In the genomic region with DNA sequence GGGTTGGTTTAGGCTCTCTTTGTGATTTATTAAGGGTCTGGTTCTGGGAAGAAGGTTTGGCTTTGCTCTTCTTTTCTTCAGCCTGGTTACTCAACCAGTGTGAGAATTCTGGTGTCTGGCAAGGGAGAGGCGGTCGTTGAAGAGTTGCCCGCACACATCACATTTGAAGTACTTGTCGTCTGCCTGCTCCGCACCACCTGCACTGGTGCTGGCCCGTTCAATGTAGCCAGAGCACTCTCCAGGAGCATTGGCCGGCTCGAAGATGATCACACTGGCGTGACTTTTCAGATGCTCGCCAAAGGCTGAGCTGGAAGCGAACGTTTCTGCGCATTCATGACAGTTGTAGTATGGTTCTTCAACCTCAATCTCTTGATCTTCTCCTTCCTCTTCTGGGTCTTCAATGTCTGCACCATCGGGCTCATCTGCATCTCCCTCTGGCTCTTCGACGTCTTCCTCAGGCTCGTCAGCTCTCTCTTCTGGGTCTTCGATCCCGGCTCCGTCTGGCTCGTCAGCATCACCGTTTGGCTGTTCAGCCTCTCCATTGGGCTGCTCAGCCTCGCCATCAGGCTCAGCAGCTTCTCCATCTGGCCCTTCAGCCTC, we compare ENCODE assay signal across 26 mouse cellular contexts. TPM values are rescaled to one million over a fixed set of nuclear protein-coding genes. Genes with fewer than 3 reads are reported as not detected.
DNase-seq lines count a peak whose midpoint lies in the region; ATAC-seq and TF ChIP-seq lines count a peak whose summit lies in the region.
"Had no signal": no experiment of that assay in that cellular context is flagged by ENCODE, and none has a peak within 500 bp of the region (broad histone marks: within the 10 kb centered on the region; RNA-seq: fewer than 3 reads in every experiment).

No protein-coding gene starts in this region.

- H3K9me3 ChIP-seq in forebrain, embryonic 11.5 days (ENCODE audit: control insufficient read depth, low read length), result no peaks in the 10 kb centered on the region; the same call in 1 of the 2 replicates
- H3K9me3 ChIP-seq in forebrain, postnatal 0 days (ENCODE audit: low read length), result no peaks in the 10 kb centered on the region
- H3K9me3 ChIP-seq: forebrain, embryonic 13.5 days; intestine, embryonic 15.5 days had no signal

- no peak overlapping the region for H3K4me2 ChIP-seq in forebrain, embryonic 11.5 days (ENCODE audit: low read depth, low read length, severe bottlenecking)
- no peak overlapping the region for H3K4me2 ChIP-seq in forebrain, postnatal 0 days (ENCODE audit: low read depth)
- H3K4me2 ChIP-seq: embryonic facial prominence, embryonic 13.5 days; forebrain, embryonic 13.5 days; hindbrain, embryonic 13.5 days; intestine, embryonic 15.5 days had no signal

- WGBS in forebrain, embryonic 11.5 days, result 95% methylated on average over 23 of the region's 23 CpGs
- 95% methylated on average over 23 of the region's 23 CpGs for WGBS in forebrain, postnatal 0 days

- H3K4me3 ChIP-seq in forebrain, embryonic 11.5 days (ENCODE audit: low read depth, low read length), result no peak overlapping the region
- no peak overlapping the region for H3K4me3 ChIP-seq in forebrain, postnatal 0 days (ENCODE audit: low read depth, low read length)
- no peak overlapping the region for H3K4me3 ChIP-seq in layer of hippocampus, adult 2 months
- H3K4me3 ChIP-seq: embryonic facial prominence, embryonic 10.5 days; embryonic facial prominence, embryonic 13.5 days; erythroblast, embryonic 14.5 days; forebrain, embryonic 13.5 days; gastrocnemius, adult 2 months; hindbrain, embryonic 10.5 days; hindbrain, embryonic 13.5 days; intestine, embryonic 15.5 days had no signal

- TF ChIP-seq CTCF in forebrain, postnatal 0 days (IDR thresholded peaks at IDR 0.05; ENCODE audit: low read depth), result no peak
- no peak for TF ChIP-seq CTCF in layer of hippocampus, adult 2 months (conservative IDR thresholded peaks at IDR 0.05)

- no peak for ATAC-seq in forebrain, embryonic 11.5 days (replicated peaks; ENCODE audit: low FRiP score)
- ATAC-seq in forebrain, postnatal 0 days, result no peak
- ATAC-seq: CD4-positive, CD25-positive, alpha-beta regulatory T cell, adult 4 months; forebrain, embryonic 13.5 days; forebrain, embryonic 16.5 days; hindbrain, embryonic 16.5 days; intestine, embryonic 15.5 days had no signal

- no peak overlapping the region for H3K9ac ChIP-seq in forebrain, embryonic 11.5 days (ENCODE audit: low read length)
- no peak overlapping the region for H3K9ac ChIP-seq in forebrain, postnatal 0 days
- H3K9ac ChIP-seq: embryonic facial prominence, embryonic 13.5 days; forebrain, embryonic 13.5 days; hindbrain, embryonic 13.5 days; intestine, embryonic 15.5 days had no signal

- peaks cover 3% of the 10 kb centered on the region; the same call in 1 of the 2 replicates for H3K36me3 ChIP-seq in forebrain, embryonic 11.5 days (ENCODE audit: control insufficient read depth, insufficient read depth, low read length)
- H3K36me3 ChIP-seq in forebrain, postnatal 0 days (ENCODE audit: insufficient read depth), result peaks cover 44% of the 10 kb centered on the region

- H3K4me1 ChIP-seq in forebrain, embryonic 11.5 days (replicated peaks; ENCODE audit: control insufficient read depth, insufficient read depth, low read length), result no peaks in the 10 kb centered on the region
- no peaks in the 10 kb centered on the region for H3K4me1 ChIP-seq in forebrain, postnatal 0 days (ENCODE audit: insufficient read depth)
- H3K4me1 ChIP-seq: embryonic facial prominence, embryonic 10.5 days; embryonic facial prominence, embryonic 13.5 days; forebrain, embryonic 13.5 days; hindbrain, embryonic 10.5 days; hindbrain, embryonic 13.5 days; intestine, embryonic 15.5 days had no signal

- H3K27ac ChIP-seq in forebrain, embryonic 11.5 days (ENCODE audit: low read depth, low read length), result no peak overlapping the region
- no peak overlapping the region for H3K27ac ChIP-seq in forebrain, postnatal 0 days (ENCODE audit: low read depth, low read length)
- peak overlapping the region; percentile 32; the same call in 1 of the 2 replicates for H3K27ac ChIP-seq in layer of hippocampus, adult 2 months
- H3K27ac ChIP-seq: embryonic facial prominence, embryonic 10.5 days; embryonic facial prominence, embryonic 13.5 days; forebrain, embryonic 13.5 days; gastrocnemius, adult 2 months; hindbrain, embryonic 10.5 days; hindbrain, embryonic 13.5 days; intestine, embryonic 15.5 days had no signal

- DNase-seq in forebrain, embryonic 11.5 days (ENCODE audit: low spot score), result peak; percentile 42
- DNase-seq in forebrain, postnatal 0 days, result no peak
- no peak for DNase-seq in layer of hippocampus, adult 2 months (ENCODE audit: low spot score in 2 of 2)
- DNase-seq in layer of hippocampus, adult 9-11 months, result no peak
- peak; percentile 35 for DNase-seq in testis, postnatal 10 days (ENCODE audit: low spot score)
- DNase-seq in testis, postnatal 14 days (ENCODE audit: low spot score), result no peak
- DNase-seq: adrenal gland, adult 2 months; adrenal gland, postnatal 14 days; cerebellum, adult 11-12 months; cerebellum, adult 9-10 months; cerebellum, postnatal 36 days; embryo, embryonic 11 days; gastrocnemius, adult 2 months; gastrocnemius, postnatal 14 days; heart, adult 18-20 months had no signal

- no peaks in the 10 kb centered on the region for H3K27me3 ChIP-seq in forebrain, embryonic 11.5 days (ENCODE audit: control insufficient read depth, insufficient read depth, low read length)
- H3K27me3 ChIP-seq in forebrain, postnatal 0 days (ENCODE audit: insufficient read depth, low read length), result no peaks in the 10 kb centered on the region
- H3K27me3 ChIP-seq: embryonic facial prominence, embryonic 13.5 days; forebrain, embryonic 13.5 days; hindbrain, embryonic 13.5 days; intestine, embryonic 15.5 days had no signal

RNA-seq across cellular contexts. Expression of a gene that starts 11.3 kb away (rescaled TPM):
- 1.2 TPM in 2 replicates for polyA plus RNA-seq in forebrain, embryonic 11.5 days (2014; fragmentation: Nextera tagmentation; extraction: Ambion mirVana)
- total RNA-seq in forebrain, postnatal 0 days (2014; rRNA removed), result 20.5 and 29.1 TPM in 2 replicates
- polyA plus RNA-seq in forebrain, postnatal 0 days (2015; fragmentation: Nextera tagmentation; extraction: Ambion mirVana), result 2.6 and 4.7 TPM in 2 replicates
- 1 to 10 TPM; 5.0 to 6.5 TPM for total RNA-seq in layer of hippocampus, adult 2 months (2021)
- total RNA-seq: MEL had no signal
- polyA plus RNA-seq: CD4-positive, CD25-positive, alpha-beta regulatory T cell, adult 4 months; erythroblast, embryonic 14.5 days had no signal

RNA-seq across cellular contexts. Expression of a gene that starts 22.7 kb away (rescaled TPM):
- 100 and 104 TPM in 2 replicates for polyA plus RNA-seq in forebrain, embryonic 11.5 days (2014; fragmentation: Nextera tagmentation; extraction: Ambion mirVana)
- 81.1 and 139 TPM in 2 replicates for total RNA-seq in forebrain, postnatal 0 days (2014; rRNA removed)
- polyA plus RNA-seq in forebrain, postnatal 0 days (2015; fragmentation: Nextera tagmentation; extraction: Ambion mirVana), result 18.1 and 43.7 TPM in 2 replicates
- 100 to 1,000 TPM; 172 to 173 TPM for total RNA-seq in layer of hippocampus, adult 2 months (2021)
- total RNA-seq: MEL had no signal
- polyA plus RNA-seq: CD4-positive, CD25-positive, alpha-beta regulatory T cell, adult 4 months had no signal

RNA-seq across cellular contexts. Expression of a gene that starts 22.9 kb away (rescaled TPM):
- polyA plus RNA-seq in forebrain, embryonic 11.5 days (2014; fragmentation: Nextera tagmentation; extraction: Ambion mirVana), result 13.3 and 14.4 TPM in 2 replicates
- total RNA-seq in forebrain, postnatal 0 days (2014; rRNA removed), result 61.8 and 97.8 TPM in 2 replicates
- polyA plus RNA-seq in forebrain, postnatal 0 days (2015; fragmentation: Nextera tagmentation; extraction: Ambion mirVana), result 10.8 and 21.9 TPM in 2 replicates
- total RNA-seq in layer of hippocampus, adult 2 months (2021), result 10 to 100 TPM; 29.7 to 31.6 TPM
- total RNA-seq: heart, adult 18-20 months; MEL had no signal

Comparison
In these comparisons a context has a peak if more than half of its experiments do, and no peak if none do; other contexts are left out.
1. DNase-seq: peak in forebrain, embryonic 11.5 days (single experiment) and testis, postnatal 10 days (single experiment); none in forebrain, postnatal 0 days (single experiment), layer of hippocampus, adult 2 months (0 of 2), layer of hippocampus, adult 9-11 months (single experiment) and testis, postnatal 14 days (single experiment).